In the genomic region with DNA sequence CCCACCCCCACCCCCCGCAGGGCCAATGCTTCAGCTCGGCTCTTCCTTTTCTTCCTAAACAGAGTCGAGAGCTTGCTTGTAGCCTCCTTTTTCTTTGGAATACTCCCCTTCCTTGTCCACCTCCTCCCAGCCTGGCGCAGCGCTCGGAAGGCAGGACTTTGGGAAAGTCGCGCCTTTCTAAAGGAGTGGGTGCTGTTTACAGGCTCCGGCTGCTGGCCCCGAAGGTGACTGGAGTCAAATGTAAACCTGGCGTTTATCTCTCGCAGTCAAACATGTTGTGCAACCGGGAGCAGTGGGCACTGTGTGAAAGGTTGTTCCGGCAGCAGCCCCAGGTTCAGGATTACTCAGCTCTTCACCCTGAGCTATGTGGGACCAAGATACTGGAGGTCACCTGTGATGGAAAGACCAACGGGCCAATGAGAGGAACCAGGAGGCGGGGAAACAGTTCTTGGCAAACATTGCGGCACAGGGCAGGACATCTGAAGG, we compare ENCODE assay signal across 7 mouse cellular contexts. TPM values are rescaled to one million over a fixed set of nuclear protein-coding genes. Genes with fewer than 3 reads are reported as not detected.
DNase-seq lines count a peak whose midpoint lies in the region; ATAC-seq lines count a peak whose summit lies in the region.

No protein-coding gene starts in this region.

- H3K4me2 ChIP-seq in embryonic facial prominence, embryonic 11.5 days (ENCODE audit: low read depth, low read length): peak overlapping the region; percentile 48
- H3K4me2 ChIP-seq in midbrain, embryonic 13.5 days (replicated peaks): peak overlapping the region; percentile 75

- under 1% methylated on average over 17 of the region's 17 CpGs for WGBS in embryonic facial prominence, embryonic 11.5 days
- WGBS in limb, embryonic 10.5 days: under 1% methylated on average over 17 of the region's 17 CpGs
- WGBS in midbrain, embryonic 13.5 days: under 1% methylated on average over 17 of the region's 17 CpGs

- peak overlapping the region; percentile 73 for H3K9ac ChIP-seq in embryonic facial prominence, embryonic 11.5 days (replicated peaks; ENCODE audit: low read length)
- H3K9ac ChIP-seq in midbrain, embryonic 13.5 days (replicated peaks): peak overlapping the region; percentile 65

- peak; percentile 98 for ATAC-seq in embryonic facial prominence, embryonic 11.5 days (replicated peaks; ENCODE audit: insufficient number of reproducible peaks, low FRiP score, low TSS enrichment, low read depth)
- ATAC-seq in granulocyte monocyte progenitor cell, adult 5-6 weeks (replicated peaks; ENCODE audit: poor library complexity, severe bottlenecking): peak; percentile 95
- peak; percentile 97 for ATAC-seq in midbrain, embryonic 13.5 days

- H3K4me1 ChIP-seq in embryonic facial prominence, embryonic 11.5 days (ENCODE audit: control insufficient read depth, insufficient read depth, low read length): no peaks in the 10 kb centered on the region
- H3K4me1 ChIP-seq in limb, embryonic 10.5 days: peaks cover 7% of the 10 kb centered on the region; the same call in 1 of the 2 replicates
- H3K4me1 ChIP-seq in midbrain, embryonic 13.5 days (replicated peaks): peaks cover 16% of the 10 kb centered on the region

- H3K9me3 ChIP-seq in embryonic facial prominence, embryonic 11.5 days (replicated peaks; ENCODE audit: control insufficient read depth, low read length): no peaks in the 10 kb centered on the region
- no peaks in the 10 kb centered on the region for H3K9me3 ChIP-seq in limb, embryonic 10.5 days (replicated peaks)
- no peaks in the 10 kb centered on the region for H3K9me3 ChIP-seq in midbrain, embryonic 13.5 days

- H3K27me3 ChIP-seq in embryonic facial prominence, embryonic 11.5 days (ENCODE audit: control insufficient read depth, insufficient read depth, low read length): no peaks in the 10 kb centered on the region
- no peaks in the 10 kb centered on the region for H3K27me3 ChIP-seq in limb, embryonic 10.5 days (ENCODE audit: low read depth, poor library complexity, severe bottlenecking)
- H3K27me3 ChIP-seq in midbrain, embryonic 13.5 days: peaks cover 4% of the 10 kb centered on the region; the same call in 1 of the 2 replicates

- H3K4me3 ChIP-seq in embryonic facial prominence, embryonic 11.5 days (ENCODE audit: low read depth, low read length): peak overlapping the region; percentile 62
- peak overlapping the region; percentile 73 for H3K4me3 ChIP-seq in limb, embryonic 10.5 days
- peak overlapping the region; percentile 63 for H3K4me3 ChIP-seq in midbrain, embryonic 13.5 days (replicated peaks)

- DNase-seq in adrenal gland, postnatal 10 days: peak; percentile 97
- DNase-seq in embryonic facial prominence, embryonic 11.5 days (ENCODE audit: low spot score): peak; percentile 94
- peak; percentile 99 for DNase-seq in kidney, adult 11 months
- DNase-seq in limb, embryonic 10.5 days (ENCODE audit: low spot score): peak; percentile 84
- peak; percentile 88 for DNase-seq in spleen, adult 12 weeks (ENCODE audit: low spot score)

- H3K27ac ChIP-seq in embryonic facial prominence, embryonic 11.5 days (replicated peaks; ENCODE audit: low read depth, low read length): peak overlapping the region; percentile 62; the same call in 1 of the 2 replicates
- H3K27ac ChIP-seq in limb, embryonic 10.5 days: peak overlapping the region; percentile 88
- peak overlapping the region; percentile 56 for H3K27ac ChIP-seq in midbrain, embryonic 13.5 days

- H3K36me3 ChIP-seq in embryonic facial prominence, embryonic 11.5 days (replicated peaks; ENCODE audit: control insufficient read depth, insufficient read depth, low read depth, low read length): no peaks in the 10 kb centered on the region
- no peaks in the 10 kb centered on the region for H3K36me3 ChIP-seq in limb, embryonic 10.5 days
- no peaks in the 10 kb centered on the region for H3K36me3 ChIP-seq in midbrain, embryonic 13.5 days

RNA-seq across cellular contexts. Expression of a gene that starts 15.5 kb away (rescaled TPM):
- total RNA-seq in adrenal gland, postnatal 10 days (2021): 10 to 100 TPM; 80.1 to 89.3 TPM
- polyA plus RNA-seq in embryonic facial prominence, embryonic 11.5 days (2014; fragmentation: Nextera tagmentation; extraction: Ambion mirVana): 33.7 and 36.9 TPM in 2 replicates
- total RNA-seq in granulocyte monocyte progenitor cell, adult 5-6 weeks (2014; fragmentation: Nextera tagmentation): 51.0 and 52.9 TPM in 2 replicates
- total RNA-seq in granulocyte monocyte progenitor cell, adult 5-6 weeks (2017): 89.7 and 96.3 TPM in 2 replicates
- 32.0 and 39.5 TPM in 2 replicates for polyA plus RNA-seq in limb, embryonic 10.5 days (2016; fragmentation: Nextera tagmentation; extraction: Ambion mirVana)
- polyA plus RNA-seq in midbrain, embryonic 13.5 days (2015; fragmentation: Nextera tagmentation; extraction: Ambion mirVana): 37.0 and 37.2 TPM in 2 replicates

Comparison
In these comparisons a context has a peak if more than half of its experiments do, and no peak if none do; other contexts are left out.
1. Peak in every context shown above with its lines: DNase-seq, ATAC-seq, H3K4me3 ChIP-seq and H3K27ac ChIP-seq.